In genomic region chr8:110201806-110202205, GRCm38 (mm10) we compare ENCODE assay signal across 9 mouse cellular contexts. TPM values are rescaled to one million over a fixed set of nuclear protein-coding genes. Genes with fewer than 3 reads are reported as not detected.
DNase-seq lines count a peak whose midpoint lies in the region; ATAC-seq lines count a peak whose summit lies in the region.
"Had no signal": no experiment of that assay in that cellular context is flagged by ENCODE, and none has a peak within 500 bp of the region (broad histone marks: within the 10 kb centered on the region; RNA-seq: fewer than 3 reads in every experiment).

No protein-coding gene starts in this region.

- no peak for ATAC-seq in heart, embryonic 11.5 days (replicated peaks; ENCODE audit: insufficient number of reproducible peaks, low FRiP score, low TSS enrichment)
- ATAC-seq in midbrain, embryonic 11.5 days (ENCODE audit: low FRiP score), result no peak
- no peak for ATAC-seq in midbrain, embryonic 16.5 days
- peak; percentile 42; the same call in 1 of the 2 replicates for ATAC-seq in common myeloid progenitor, adult 5-6 weeks (replicated peaks; ENCODE audit: low read depth, poor library complexity, severe bottlenecking)
- ATAC-seq in erythroid progenitor cell, adult 5-6 weeks (replicated peaks; ENCODE audit: low FRiP score, poor library complexity, severe bottlenecking), result no peak

- H3K27ac ChIP-seq in heart, embryonic 11.5 days (ENCODE audit: low read depth, low read length), result no peak overlapping the region
- no peak overlapping the region for H3K27ac ChIP-seq in midbrain, embryonic 11.5 days (ENCODE audit: low read depth, low read length)
- no peak overlapping the region for H3K27ac ChIP-seq in midbrain, embryonic 16.5 days (ENCODE audit: low read length)
- H3K27ac ChIP-seq: heart, embryonic 13.5 days had no signal

- H3K36me3 ChIP-seq in heart, embryonic 11.5 days (ENCODE audit: control insufficient read depth, insufficient read depth, low read length), result no peaks in the 10 kb centered on the region
- no peaks in the 10 kb centered on the region for H3K36me3 ChIP-seq in midbrain, embryonic 11.5 days (ENCODE audit: control insufficient read depth, insufficient read depth, low read length)
- no peaks in the 10 kb centered on the region for H3K36me3 ChIP-seq in midbrain, embryonic 16.5 days (ENCODE audit: control insufficient read depth, insufficient read depth, low read length)
- H3K36me3 ChIP-seq: heart, embryonic 13.5 days had no signal

- H3K4me1 ChIP-seq in heart, embryonic 11.5 days (ENCODE audit: control insufficient read depth, insufficient read depth, low read length), result no peaks in the 10 kb centered on the region
- no peaks in the 10 kb centered on the region for H3K4me1 ChIP-seq in midbrain, embryonic 11.5 days (ENCODE audit: control insufficient read depth, insufficient read depth, low read length)
- H3K4me1 ChIP-seq in midbrain, embryonic 16.5 days (ENCODE audit: control insufficient read depth, insufficient read depth, low read length), result 0 out of 2 replicates have a peak, but pooled peaks cover 1% of the 10 kb centered on the region
- H3K4me1 ChIP-seq: heart, embryonic 13.5 days had no signal

- no peaks in the 10 kb centered on the region for H3K27me3 ChIP-seq in heart, embryonic 11.5 days (ENCODE audit: control insufficient read depth, insufficient read depth, low read length)
- H3K27me3 ChIP-seq in midbrain, embryonic 11.5 days (ENCODE audit: control insufficient read depth, insufficient read depth, low read length), result 0 out of 2 replicates have a peak, but pooled peaks cover 2% of the 10 kb centered on the region
- H3K27me3 ChIP-seq in midbrain, embryonic 16.5 days (ENCODE audit: control insufficient read depth, insufficient read depth, low read depth, low read length), result no peaks in the 10 kb centered on the region
- H3K27me3 ChIP-seq: heart, embryonic 13.5 days had no signal

- H3K4me3 ChIP-seq in heart, embryonic 11.5 days (ENCODE audit: low read depth, low read length), result no peak overlapping the region
- no peak overlapping the region for H3K4me3 ChIP-seq in midbrain, embryonic 11.5 days (ENCODE audit: low read depth, low read length)
- H3K4me3 ChIP-seq in midbrain, embryonic 16.5 days (ENCODE audit: low read depth, low read length), result no peak overlapping the region
- H3K4me3 ChIP-seq: heart, embryonic 13.5 days had no signal

- 37% methylated on average over 11 of the region's 11 CpGs for WGBS in heart, embryonic 11.5 days (ENCODE audit: insufficient replicate concordance)
- 34% methylated on average over 11 of the region's 11 CpGs for WGBS in midbrain, embryonic 11.5 days
- 22% methylated on average over 11 of the region's 11 CpGs for whole genome bisulfite sequencing in midbrain, embryonic 16.5 days

- peak; percentile 12 for DNase-seq in heart, postnatal 4 days
- peak; percentile 91 for DNase-seq in midbrain, embryonic 11.5 days (ENCODE audit: low spot score, missing footprints)
- DNase-seq in retina, postnatal 1 day, result peak; percentile 58
- DNase-seq in heart, adult 11 months, result no peak

- no peak overlapping the region for H3K4me2 ChIP-seq in heart, embryonic 11.5 days
- H3K4me2 ChIP-seq in midbrain, embryonic 11.5 days, result no peak overlapping the region
- H3K4me2 ChIP-seq in midbrain, embryonic 16.5 days (ENCODE audit: low read length), result no peak overlapping the region
- H3K4me2 ChIP-seq: heart, embryonic 13.5 days had no signal

- H3K9me3 ChIP-seq in heart, embryonic 11.5 days (replicated peaks; ENCODE audit: control insufficient read depth, low read length), result no peaks in the 10 kb centered on the region
- no peaks in the 10 kb centered on the region for H3K9me3 ChIP-seq in midbrain, embryonic 11.5 days (ENCODE audit: control insufficient read depth, low read length)
- no peaks in the 10 kb centered on the region for H3K9me3 ChIP-seq in midbrain, embryonic 16.5 days (replicated peaks; ENCODE audit: control insufficient read depth, low read length, poor library complexity, severe bottlenecking)
- H3K9me3 ChIP-seq: heart, embryonic 13.5 days had no signal

- no peak overlapping the region for H3K9ac ChIP-seq in heart, embryonic 11.5 days (ENCODE audit: low read depth, low read length)
- H3K9ac ChIP-seq in midbrain, embryonic 11.5 days (ENCODE audit: low read length), result no peak overlapping the region
- no peak overlapping the region for H3K9ac ChIP-seq in midbrain, embryonic 16.5 days (ENCODE audit: low read depth, low read length)
- H3K9ac ChIP-seq: heart, embryonic 13.5 days had no signal

RNA-seq across cellular contexts. Expression of gene Cmtr2, which starts 13.7 kb away (rescaled TPM):
- 1 to 10 TPM; 3.9 to 4.5 TPM for total RNA-seq in heart, postnatal 4 days (2021)
- 5.6 and 6.7 TPM in 2 replicates for polyA plus RNA-seq in heart, embryonic 11.5 days (2014; fragmentation: Nextera tagmentation; extraction: Ambion mirVana)
- polyA plus RNA-seq in midbrain, embryonic 11.5 days (2014; fragmentation: Nextera tagmentation; extraction: Ambion mirVana), result 13.1 and 13.5 TPM in 2 replicates
- 13.2 and 13.6 TPM in 2 replicates for polyA plus RNA-seq in midbrain, embryonic 16.5 days (2015; fragmentation: Nextera tagmentation; extraction: Ambion mirVana)
- total RNA-seq in common myeloid progenitor, adult 5-6 weeks (2017), result 10.9 and 13.8 TPM in 2 replicates
- total RNA-seq in erythroid progenitor cell, adult 5-6 weeks (2015; ENCODE audit: low replicate concordance), result 0.42 and 0.72 TPM in 2 replicates
- total RNA-seq in erythroid progenitor cell, adult 5-6 weeks (2017; ENCODE audit: low replicate concordance), result 0.90 TPM in 1 of 2 replicates, not detected in the other

RNA-seq across cellular contexts. Expression of gene Calb2, which starts 33.8 kb away (rescaled TPM):
- under 1 TPM; 0.31 to 0.65 TPM for total RNA-seq in heart, postnatal 4 days (2021)
- 2.8 and 2.9 TPM in 2 replicates for polyA plus RNA-seq in heart, embryonic 11.5 days (2014; fragmentation: Nextera tagmentation; extraction: Ambion mirVana)
- polyA plus RNA-seq in midbrain, embryonic 11.5 days (2014; fragmentation: Nextera tagmentation; extraction: Ambion mirVana), result 3.9 and 4.0 TPM in 2 replicates
- 290 and 313 TPM in 2 replicates for polyA plus RNA-seq in midbrain, embryonic 16.5 days (2015; fragmentation: Nextera tagmentation; extraction: Ambion mirVana)
- not detected in 2 replicates for total RNA-seq in common myeloid progenitor, adult 5-6 weeks (2017)
- total RNA-seq in erythroid progenitor cell, adult 5-6 weeks (2015; ENCODE audit: low replicate concordance), result not detected in 2 replicates
- total RNA-seq in erythroid progenitor cell, adult 5-6 weeks (2017; ENCODE audit: low replicate concordance), result not detected in 2 replicates
